Mouse (Mus musculus) limb, embryonic 10.5 days (tissue): ENCODE results near the gene Neurl1a. TPM values are rescaled to one million over a fixed set of nuclear protein-coding genes. Genes with fewer than 3 reads are reported as not detected.

Source experiments
- DNase-seq: peaks from one replicate; pipeline ENCODE4 v3.0.0-alpha.2; 2017; ENCODE audit warnings: low spot score
- H3K27ac ChIP-seq: fragments of 300-500 bp; sonication (generic); 2 replicates; pipeline ENCODE4 v1.5.1; 2016; ENCODE audit warnings: mild to moderate bottlenecking
- H3K27me3 ChIP-seq: fragments of 300-500 bp; sonication (generic); 2 replicates; pipeline ENCODE4 v1.6.1; 2016; ENCODE audit warnings: low read depth, mild to moderate bottlenecking; ENCODE audit not compliant: poor library complexity, severe bottlenecking
- H3K36me3 ChIP-seq: fragments of 300-500 bp; sonication (generic); 2 replicates; pipeline ENCODE4 v1.6.1; 2016; ENCODE audit warnings: mild to moderate bottlenecking, moderate library complexity
- H3K4me1 ChIP-seq: fragments of 300-500 bp; sonication (generic); 2 replicates; pipeline ENCODE4 v1.6.1; 2016
- H3K4me3 ChIP-seq: fragments of 300-500 bp; sonication (generic); 2 replicates; pipeline ENCODE4 v1.5.1; 2016; ENCODE audit warnings: mild to moderate bottlenecking, moderate library complexity
- H3K9me3 ChIP-seq: fragments of 300-500 bp; sonication (generic); replicated peaks from 2 replicates; pipeline ENCODE4 v1.6.1; 2016; ENCODE audit warnings: mild to moderate bottlenecking
- WGBS: fragments of 180-500 bp; shearing (Covaris S2); methylation state at CpG from one replicate; pipeline ENCODE4 v1.1.7; 2016; 5-methylcytosine and 5-hydroxymethylcytosine counted together
- polyA plus RNA-seq: library from polyadenylated mRNA; unstranded; fragments of >200 nt; fragmentation: Nextera tagmentation; extraction: Ambion mirVana; gene quantifications from 2 replicates; pipeline ENCODE4 v1.2.1, GENCODE M21; 2016

Neurl1a gene
- polyA plus RNA-seq, 1 experiment from 2014 or later = 7.7 TPM

DNA sequence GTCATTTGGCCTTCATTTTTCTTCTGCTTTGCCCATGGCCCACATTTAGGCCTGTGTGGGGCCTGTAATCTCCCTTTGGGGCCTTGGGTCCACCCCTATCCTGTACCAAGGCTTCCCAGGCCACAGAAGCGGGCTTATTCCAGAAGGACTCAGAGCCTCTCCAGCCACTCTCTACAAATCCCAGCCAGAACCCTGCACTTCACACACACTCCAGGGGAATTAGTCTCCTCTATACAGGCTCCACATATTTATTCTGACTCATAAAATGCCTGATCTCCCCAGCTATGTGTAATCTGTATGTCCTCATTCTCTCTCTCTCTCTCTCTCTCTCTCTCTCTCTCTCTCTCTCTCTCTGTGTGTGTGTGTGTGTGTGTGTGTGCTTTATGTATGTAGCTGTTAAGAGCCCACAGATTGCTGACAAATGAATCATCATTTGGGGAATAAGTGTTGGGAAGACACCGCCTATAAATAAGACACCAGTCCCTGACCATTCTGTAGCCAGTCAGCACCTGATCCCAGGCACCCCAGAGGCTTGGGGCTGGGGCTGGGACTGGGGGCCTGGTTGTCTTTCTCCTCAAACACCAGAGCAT is 1.6 kb upstream of the Neurl1a start:
- WGBS = 91% methylated on average over 2 of the region's 2 CpGs
- no peaks in the 10 kb centered on the region for H3K9me3 ChIP-seq
- H3K4me3 ChIP-seq = no peak overlapping the region
- no peaks in the 10 kb centered on the region for H3K36me3 ChIP-seq
- peaks cover 65% of the 10 kb centered on the region for H3K27me3 ChIP-seq
- peaks cover 21% of the 10 kb centered on the region for H3K4me1 ChIP-seq
- no peak for DNase-seq
- H3K27ac ChIP-seq = no peak overlapping the region

DNA sequence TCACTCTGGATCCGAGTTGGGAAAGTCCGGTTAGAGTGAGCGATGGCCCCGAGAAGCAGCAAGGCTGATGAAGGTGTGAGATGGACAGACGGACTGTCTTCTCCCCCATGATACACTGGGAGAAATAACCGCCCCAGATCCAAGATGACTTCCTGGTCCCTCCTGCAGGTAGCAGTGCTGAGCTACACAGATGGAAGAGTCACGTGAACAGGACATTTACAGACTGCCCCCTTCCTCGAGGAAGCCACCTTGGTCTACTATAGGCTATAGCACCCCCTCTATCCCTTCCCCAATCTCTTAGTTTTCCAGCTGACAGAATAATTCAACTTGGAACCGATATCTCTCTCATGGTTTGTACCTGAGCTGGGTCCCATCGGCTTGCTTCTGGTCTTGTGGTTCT is 619 bp upstream of the Neurl1a start:
- Histone ChIP-seq H3K4me3 (peak overlapping the region; percentile 80), H3K27me3 (peaks cover 68% of the 10 kb centered on the region), H3K36me3 (no peaks in the 10 kb centered on the region), H3K27ac (0 out of 2 replicates have a peak overlapping the region, but pooled peaks have one; percentile 80), H3K4me1 (peaks cover 21% of the 10 kb centered on the region), H3K9me3 (no peaks in the 10 kb centered on the region)
- peak; percentile 48 for DNase-seq
- WGBS = 22% methylated on average over 10 of the region's 10 CpGs

DNA sequence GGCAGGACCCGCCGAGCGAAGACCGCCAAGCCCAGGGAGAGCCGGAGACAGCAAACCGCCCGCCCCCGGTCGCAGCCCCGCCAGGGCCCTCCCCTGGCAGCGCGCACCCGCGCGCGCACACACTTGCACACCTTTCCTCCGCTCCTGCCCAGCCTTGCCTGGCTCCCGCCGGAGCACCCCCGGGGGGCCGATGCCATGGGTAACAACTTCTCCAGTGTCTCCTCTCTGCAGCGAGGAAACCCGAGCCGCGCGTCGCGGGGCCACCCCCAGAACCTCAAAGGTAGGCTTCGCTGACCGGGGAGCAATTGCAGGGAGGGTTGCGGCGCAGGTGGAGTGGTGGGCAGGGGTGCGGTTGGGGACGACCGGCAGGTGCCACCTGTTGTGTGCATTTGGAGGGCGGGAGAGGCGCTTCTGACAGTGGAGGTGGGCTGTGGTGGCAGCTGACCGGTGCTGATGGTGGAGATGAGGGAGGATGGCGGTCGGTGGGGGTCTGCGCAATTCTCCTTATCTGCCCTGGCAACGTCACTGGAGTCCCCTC is 721 bp downstream of the Neurl1a start:
- peak overlapping the region; percentile 80 for H3K4me3 ChIP-seq
- H3K27ac ChIP-seq = peak overlapping the region; percentile 80
- under 1% methylated on average over 42 of the region's 42 CpGs for WGBS
- H3K27me3 ChIP-seq = peaks cover 68% of the 10 kb centered on the region
- H3K36me3 ChIP-seq = no peaks in the 10 kb centered on the region
- peaks cover 28% of the 10 kb centered on the region for H3K4me1 ChIP-seq
- H3K9me3 ChIP-seq = no peaks in the 10 kb centered on the region
- peak; percentile 52 for DNase-seq

DNA sequence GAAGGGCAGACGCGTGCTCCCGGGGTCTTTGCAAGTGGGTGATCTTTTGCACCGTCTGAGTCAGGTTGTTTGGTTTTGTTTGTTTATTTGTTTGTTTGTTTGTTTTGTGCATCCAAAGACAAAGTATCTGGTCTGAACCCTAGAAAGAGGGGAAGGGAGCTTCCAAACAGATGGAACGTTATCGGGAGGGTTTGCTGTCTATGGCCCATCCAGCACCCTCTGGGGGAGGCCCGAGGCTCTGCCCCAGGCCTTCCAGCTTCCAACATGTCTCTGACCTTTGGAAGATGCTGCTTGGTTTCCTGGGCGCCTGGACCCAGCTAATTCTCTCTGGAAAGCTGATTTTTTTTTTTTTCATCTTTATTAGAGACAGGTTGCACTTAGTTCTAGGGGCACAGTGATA is 1.4 kb downstream of the Neurl1a start:
- H3K27ac ChIP-seq = no peak overlapping the region
- H3K36me3 ChIP-seq = no peaks in the 10 kb centered on the region
- peaks cover 68% of the 10 kb centered on the region for H3K27me3 ChIP-seq
- WGBS = 15% methylated on average over 8 of the region's 8 CpGs
- peak overlapping the region; percentile 80 for H3K4me3 ChIP-seq
- DNase-seq = no peak
- peaks cover 32% of the 10 kb centered on the region for H3K4me1 ChIP-seq
- no peaks in the 10 kb centered on the region for H3K9me3 ChIP-seq

DNA sequence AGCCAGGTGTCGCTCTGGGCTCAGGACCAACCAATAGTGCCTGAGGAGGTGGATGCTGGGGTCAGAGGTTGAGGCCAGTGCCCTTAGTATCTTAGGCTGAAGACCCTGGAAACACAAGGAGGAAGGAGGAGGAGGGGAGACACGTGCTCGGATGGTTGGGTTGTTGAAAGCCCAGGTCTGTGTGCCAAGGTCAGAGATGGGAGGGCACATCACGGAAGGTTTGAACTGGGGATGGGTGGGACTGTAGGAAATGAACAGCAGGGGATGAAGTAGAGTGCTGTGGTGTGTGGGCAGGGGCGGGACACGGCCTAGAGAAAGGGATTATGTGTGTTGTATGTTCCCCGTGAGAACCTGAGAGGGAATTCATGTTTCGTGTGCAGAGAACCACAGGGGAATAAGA is 5.6 kb downstream of the Neurl1a start:
- no peak for DNase-seq
- Histone ChIP-seq H3K4me1 (peaks cover 29% of the 10 kb centered on the region), H3K36me3 (no peaks in the 10 kb centered on the region), H3K27me3 (peaks cover 31% of the 10 kb centered on the region), H3K4me3 (no peak overlapping the region), H3K9me3 (no peaks in the 10 kb centered on the region), H3K27ac (no peak overlapping the region)
- 71% methylated on average over 8 of the region's 8 CpGs for WGBS

DNA sequence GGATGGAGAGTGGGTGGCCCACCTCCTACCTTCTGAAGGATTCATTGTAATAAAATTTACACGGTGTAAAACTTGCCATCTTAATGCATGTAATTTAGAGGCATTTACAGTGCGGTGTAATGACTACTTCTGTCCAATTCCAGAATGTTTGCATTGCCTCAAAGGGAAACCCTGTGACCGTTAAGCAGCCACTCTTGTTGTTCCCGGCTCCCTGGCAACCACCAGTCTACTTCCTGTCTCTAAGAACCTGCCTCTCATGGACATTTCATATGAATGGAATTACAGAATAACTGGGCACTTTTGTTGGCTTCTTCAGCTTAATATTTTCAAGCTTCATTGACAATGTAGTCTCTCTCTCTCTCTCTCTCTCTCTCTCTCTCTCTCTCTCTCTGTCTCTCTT is 6.1 kb downstream of the Neurl1a start:
- Histone ChIP-seq H3K4me3 (no peak overlapping the region), H3K27me3 (peaks cover 26% of the 10 kb centered on the region), H3K9me3 (no peaks in the 10 kb centered on the region), H3K4me1 (peaks cover 24% of the 10 kb centered on the region), H3K36me3 (no peaks in the 10 kb centered on the region), H3K27ac (no peak overlapping the region)
- 62% methylated on average over 4 of the region's 4 CpGs for WGBS
- no peak for DNase-seq

DNA sequence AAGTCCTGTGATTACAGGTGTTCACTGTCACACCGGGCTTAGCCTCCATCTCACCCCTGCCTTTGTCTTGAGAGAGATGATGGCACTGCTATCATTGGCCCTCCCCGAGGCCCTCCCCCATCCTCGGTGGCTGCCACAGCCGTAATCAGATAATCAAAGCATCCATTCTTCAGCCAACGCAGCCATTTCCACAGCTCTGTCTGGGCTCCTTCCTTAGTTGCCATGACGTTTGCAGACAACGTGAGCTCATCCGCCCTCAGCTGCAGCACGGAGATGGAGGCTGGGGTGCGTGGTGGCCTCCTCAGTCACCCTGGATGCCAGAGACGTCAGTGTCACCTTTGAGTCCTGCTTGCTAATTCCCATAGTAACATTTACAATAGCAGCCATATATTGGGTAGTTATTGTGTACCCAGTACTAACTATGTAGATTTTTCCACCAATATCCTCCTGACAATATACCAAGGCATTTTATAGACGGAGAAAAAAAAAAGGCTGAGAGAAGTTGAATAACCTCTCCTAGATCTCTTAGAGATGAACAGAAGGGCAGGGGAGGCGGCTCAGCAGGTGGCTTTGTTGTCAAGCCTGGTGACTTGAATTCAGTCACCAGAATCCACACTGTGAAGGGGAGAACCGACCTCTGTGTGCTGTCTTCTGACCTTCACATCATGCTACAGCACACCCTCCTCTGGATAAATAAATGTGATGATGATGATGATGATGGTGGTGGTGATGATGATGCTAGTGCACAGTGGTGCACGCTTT is 8.1 kb downstream of the Neurl1a start:
- Histone ChIP-seq H3K27me3 (peaks cover 6% of the 10 kb centered on the region), H3K4me3 (no peak overlapping the region), H3K36me3 (no peaks in the 10 kb centered on the region), H3K9me3 (no peaks in the 10 kb centered on the region), H3K27ac (no peak overlapping the region), H3K4me1 (peaks cover 21% of the 10 kb centered on the region)
- WGBS = 59% methylated on average over 15 of the region's 15 CpGs
- DNase-seq = no peak

DNA sequence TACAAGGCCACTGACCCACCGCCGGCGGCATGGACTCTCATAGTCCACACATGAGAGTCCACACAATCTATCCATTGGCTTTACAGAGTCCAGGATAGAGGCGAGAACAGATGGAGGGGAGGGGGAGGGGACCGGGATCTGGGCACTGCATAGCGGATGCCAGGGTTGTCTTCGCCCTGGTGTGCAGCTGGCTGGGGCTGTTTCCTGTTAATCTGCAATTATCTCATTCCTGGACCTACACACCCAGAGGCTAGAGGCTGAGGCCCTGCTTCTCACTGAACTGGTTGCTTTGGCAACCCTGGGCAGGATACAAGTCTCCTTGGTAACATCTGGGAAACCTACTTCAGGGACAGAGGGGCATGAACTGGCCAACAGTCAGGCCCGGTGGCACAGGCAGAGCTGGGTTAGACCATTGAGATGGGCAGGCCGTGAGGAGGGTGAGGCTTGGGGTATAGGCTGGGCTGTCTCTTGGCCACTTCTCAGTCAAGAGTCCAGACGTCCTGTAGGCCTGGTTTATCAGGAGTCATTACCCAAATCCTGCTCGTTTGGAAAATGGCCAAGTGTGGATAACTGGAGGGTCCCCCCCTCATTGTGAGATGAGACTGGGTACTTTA is 10.0 kb downstream of the Neurl1a start:
- no peak overlapping the region for H3K27ac ChIP-seq
- no peak for DNase-seq
- no peak overlapping the region for H3K4me3 ChIP-seq
- 72% methylated on average over 11 of the region's 11 CpGs for WGBS
- peaks cover 21% of the 10 kb centered on the region for H3K4me1 ChIP-seq
- no peaks in the 10 kb centered on the region for H3K36me3 ChIP-seq
- H3K27me3 ChIP-seq = no peaks in the 10 kb centered on the region
- H3K9me3 ChIP-seq = no peaks in the 10 kb centered on the region

DNA sequence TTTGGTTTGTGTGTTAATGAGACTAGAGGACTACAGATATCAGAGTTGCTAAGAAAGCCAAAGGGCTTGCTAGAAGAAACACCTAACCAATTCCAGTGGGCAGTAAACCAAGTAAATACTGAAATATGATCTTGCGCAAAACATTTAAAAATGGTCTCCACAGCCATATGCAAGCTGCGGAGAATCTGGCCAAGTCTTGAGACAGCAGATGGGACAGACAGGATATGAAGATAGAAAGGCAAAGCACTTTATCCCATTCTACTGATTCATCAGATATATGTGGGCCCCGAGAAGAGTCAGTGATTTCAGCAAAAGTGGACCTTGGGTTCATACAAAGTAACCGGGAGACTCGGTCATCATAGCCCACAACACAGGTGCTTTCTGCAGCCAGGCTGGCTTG is 13.5 kb downstream of the Neurl1a start:
- no peak overlapping the region for H3K27ac ChIP-seq
- H3K36me3 ChIP-seq = no peaks in the 10 kb centered on the region
- H3K27me3 ChIP-seq = no peaks in the 10 kb centered on the region
- H3K9me3 ChIP-seq = no peaks in the 10 kb centered on the region
- WGBS = 96% methylated on average over 5 of the region's 5 CpGs
- H3K4me3 ChIP-seq = no peak overlapping the region
- H3K4me1 ChIP-seq = peaks cover 10% of the 10 kb centered on the region
- DNase-seq = no peak

DNA sequence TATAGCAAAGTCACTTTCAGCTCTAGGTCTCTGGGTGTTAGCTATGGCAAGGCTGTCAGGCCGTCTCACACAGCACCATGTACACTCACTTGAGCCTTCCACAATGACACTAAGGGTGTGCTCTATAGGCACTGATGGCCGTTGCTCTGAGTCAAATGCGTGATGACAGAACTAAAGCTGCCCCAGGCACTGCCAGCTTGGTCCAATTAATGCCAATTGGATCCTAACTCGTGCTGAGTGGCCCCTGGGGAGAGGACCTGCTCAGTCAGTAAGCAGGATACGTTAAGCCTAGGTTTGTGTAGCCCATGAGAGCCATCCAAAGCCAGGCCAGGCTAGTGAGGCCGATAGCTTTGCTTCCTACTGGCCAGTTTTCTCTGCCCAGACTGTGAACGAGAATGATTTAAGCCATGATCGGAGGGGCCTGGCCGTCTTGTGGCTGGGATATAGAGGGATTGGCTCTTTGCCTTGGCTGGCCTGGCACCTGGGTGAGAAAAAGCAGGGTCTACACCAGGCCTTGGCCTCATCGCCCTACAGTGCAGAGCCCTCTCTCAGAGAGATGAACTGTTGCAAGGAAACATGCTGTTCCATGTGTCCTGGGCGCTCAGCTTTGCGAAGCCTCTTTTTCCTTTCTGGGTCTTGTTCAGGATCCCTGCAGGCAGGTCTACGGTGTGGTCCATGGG is 20.2 kb downstream of the Neurl1a start:
- Histone ChIP-seq H3K4me1 (peaks cover 35% of the 10 kb centered on the region), H3K36me3 (no peaks in the 10 kb centered on the region), H3K9me3 (no peaks in the 10 kb centered on the region), H3K4me3 (no peak overlapping the region), H3K27me3 (no peaks in the 10 kb centered on the region), H3K27ac (no peak overlapping the region)
- DNase-seq = no peak
- 76% methylated on average over 13 of the region's 13 CpGs for WGBS

DNA sequence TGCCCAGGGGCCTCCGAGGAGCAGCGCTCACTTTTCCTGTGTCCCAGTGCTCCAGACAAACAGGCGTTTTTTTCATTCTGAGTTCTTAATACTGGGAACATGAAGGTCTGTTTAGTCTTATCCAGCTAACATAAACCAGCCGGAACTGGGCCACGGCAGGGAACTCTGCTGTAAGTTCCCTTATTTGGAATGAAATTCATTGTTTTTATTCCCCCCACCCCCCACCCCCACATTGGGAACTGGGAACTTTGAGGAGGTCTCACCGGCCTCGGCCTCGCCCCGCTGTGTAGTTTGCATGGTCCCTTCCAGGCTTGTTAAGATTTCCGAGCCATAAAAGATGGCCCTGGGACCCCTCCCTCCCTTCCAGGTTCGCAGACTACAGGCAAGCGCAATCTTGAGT is 23.4 kb downstream of the Neurl1a start:
- DNase-seq = no peak
- H3K9me3 ChIP-seq = no peaks in the 10 kb centered on the region
- no peaks in the 10 kb centered on the region for H3K27me3 ChIP-seq
- H3K4me1 ChIP-seq = peaks cover 35% of the 10 kb centered on the region
- H3K27ac ChIP-seq = peak overlapping the region; percentile 68; the same call in 1 of the 2 replicates
- H3K4me3 ChIP-seq = no peak overlapping the region
- no peaks in the 10 kb centered on the region for H3K36me3 ChIP-seq
- WGBS = 49% methylated on average over 12 of the region's 12 CpGs

DNA sequence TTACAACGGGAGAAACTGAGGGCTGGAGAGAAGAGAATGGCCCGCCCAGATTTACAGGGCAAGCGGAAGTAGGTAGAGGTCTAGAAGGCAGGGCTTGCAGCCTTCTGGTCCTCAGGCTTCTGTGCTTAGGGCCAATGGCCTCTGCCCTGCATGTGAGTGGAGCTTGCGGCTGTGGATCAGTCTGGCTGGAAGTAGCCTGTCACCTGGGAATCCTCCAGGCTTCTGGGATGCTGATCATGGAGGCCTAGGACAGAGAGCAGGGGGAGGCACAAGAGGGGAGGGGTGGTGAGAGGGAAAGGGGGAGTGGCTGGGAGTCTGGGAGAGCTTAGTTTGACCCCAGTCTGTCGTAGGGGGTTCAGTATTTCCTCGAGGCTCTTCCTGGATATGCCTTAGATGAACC is 23.8 kb downstream of the Neurl1a start:
- 69% methylated on average over 6 of the region's 6 CpGs for WGBS
- Histone ChIP-seq H3K4me3 (no peak overlapping the region), H3K4me1 (peaks cover 35% of the 10 kb centered on the region), H3K36me3 (no peaks in the 10 kb centered on the region), H3K9me3 (no peaks in the 10 kb centered on the region), H3K27me3 (no peaks in the 10 kb centered on the region), H3K27ac (peak overlapping the region; percentile 57; the same call in 1 of the 2 replicates)
- no peak for DNase-seq

DNA sequence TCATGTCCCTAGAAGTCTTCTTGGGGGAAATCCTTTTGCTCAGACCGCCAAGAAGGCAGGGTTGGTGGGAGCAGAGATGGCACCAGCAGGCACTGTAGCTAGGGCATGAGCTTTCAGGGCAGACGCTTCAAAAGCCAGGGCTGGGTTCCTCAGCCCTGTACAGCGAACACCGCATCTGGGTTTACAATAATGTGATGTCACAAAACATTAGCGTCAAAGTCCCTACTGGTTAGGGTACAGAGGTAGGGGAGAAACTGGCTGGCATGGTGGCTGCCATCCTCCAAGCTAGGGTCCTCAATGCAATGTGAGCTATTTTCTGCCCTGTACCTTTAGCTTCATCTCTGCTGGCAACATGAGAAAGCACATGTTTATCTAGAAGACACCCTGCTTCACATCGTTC is 24.4 kb downstream of the Neurl1a start:
- Histone ChIP-seq H3K9me3 (no peaks in the 10 kb centered on the region), H3K36me3 (no peaks in the 10 kb centered on the region), H3K4me1 (peaks cover 35% of the 10 kb centered on the region), H3K4me3 (no peak overlapping the region), H3K27ac (no peak overlapping the region), H3K27me3 (no peaks in the 10 kb centered on the region)
- no peak for DNase-seq
- 94% methylated on average over 6 of the region's 6 CpGs for whole genome bisulfite sequencing
